Mouse (Mus musculus): ENCODE data around the gene Gcnt4. TPM values are rescaled to one million over a fixed set of nuclear protein-coding genes. Genes with fewer than 3 reads are reported as not detected.
A peak's percentile ranks its signal among the peaks of the same experiment; 100 is the strongest.
"Not testable (repeated sequence)": the region's sequence is repeated elsewhere in the genome, so short reads cannot be mapped to it uniquely, and the experiment has no call there.

Gene Gcnt4
- total RNA-seq (2015) (0.09 and 0.11 TPM in 2 replicates), total RNA-seq (2017) (0.11 TPM in 1 of 2 replicates, not detected in the other)

DNA sequence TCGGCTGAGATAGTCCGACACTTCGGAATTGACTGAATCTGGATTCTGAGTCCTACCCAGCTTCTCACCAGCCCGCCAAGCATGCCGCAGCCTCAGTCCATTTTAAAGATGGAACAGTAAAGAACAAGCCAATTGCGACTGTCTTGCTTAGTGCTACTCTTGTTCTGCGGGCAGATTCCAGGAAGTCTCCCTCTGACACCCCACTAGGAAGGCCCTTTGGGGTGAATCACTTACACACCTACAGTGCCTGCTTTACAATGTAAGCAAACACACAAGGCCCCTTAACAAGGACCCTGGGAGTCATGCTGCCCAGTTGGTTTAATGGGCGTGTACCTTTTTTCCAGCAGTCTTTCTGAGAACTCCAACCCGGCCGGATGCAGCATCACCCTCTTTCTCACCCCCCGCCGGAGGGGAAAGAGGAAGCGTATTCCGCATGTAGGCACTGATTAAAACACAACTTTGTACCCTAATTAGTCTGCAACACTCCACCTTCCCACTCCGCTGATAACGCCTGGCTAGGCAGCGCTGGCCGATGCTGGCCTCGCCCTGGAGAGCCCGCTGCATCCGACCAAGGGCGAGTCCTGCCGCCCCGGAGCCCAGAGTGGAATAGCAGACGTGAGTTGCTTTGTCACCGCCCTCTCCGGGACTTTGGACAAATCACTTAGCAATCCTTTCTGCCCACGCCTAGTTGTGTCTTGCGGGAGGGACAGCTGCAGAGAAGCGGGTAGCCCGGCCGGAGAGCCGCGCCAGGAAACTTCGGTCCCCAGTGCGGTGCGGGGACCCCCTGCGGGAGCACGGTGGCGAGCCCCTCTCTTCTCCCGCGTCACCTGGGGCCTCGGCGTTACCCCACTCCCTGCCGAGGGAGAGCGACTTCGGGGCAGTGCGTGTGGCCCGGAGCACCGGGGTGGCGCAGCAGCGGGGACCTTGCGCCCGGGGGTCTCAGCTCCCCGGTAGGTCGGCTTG is at the start of gene Gcnt4:
TSS of gene Gcnt4 (plus strand) at position 691 of the 963 bp plus-strand sequence.
- ATAC-seq (ENCODE audit: poor library complexity, severe bottlenecking), result peak; percentile 79

DNA sequence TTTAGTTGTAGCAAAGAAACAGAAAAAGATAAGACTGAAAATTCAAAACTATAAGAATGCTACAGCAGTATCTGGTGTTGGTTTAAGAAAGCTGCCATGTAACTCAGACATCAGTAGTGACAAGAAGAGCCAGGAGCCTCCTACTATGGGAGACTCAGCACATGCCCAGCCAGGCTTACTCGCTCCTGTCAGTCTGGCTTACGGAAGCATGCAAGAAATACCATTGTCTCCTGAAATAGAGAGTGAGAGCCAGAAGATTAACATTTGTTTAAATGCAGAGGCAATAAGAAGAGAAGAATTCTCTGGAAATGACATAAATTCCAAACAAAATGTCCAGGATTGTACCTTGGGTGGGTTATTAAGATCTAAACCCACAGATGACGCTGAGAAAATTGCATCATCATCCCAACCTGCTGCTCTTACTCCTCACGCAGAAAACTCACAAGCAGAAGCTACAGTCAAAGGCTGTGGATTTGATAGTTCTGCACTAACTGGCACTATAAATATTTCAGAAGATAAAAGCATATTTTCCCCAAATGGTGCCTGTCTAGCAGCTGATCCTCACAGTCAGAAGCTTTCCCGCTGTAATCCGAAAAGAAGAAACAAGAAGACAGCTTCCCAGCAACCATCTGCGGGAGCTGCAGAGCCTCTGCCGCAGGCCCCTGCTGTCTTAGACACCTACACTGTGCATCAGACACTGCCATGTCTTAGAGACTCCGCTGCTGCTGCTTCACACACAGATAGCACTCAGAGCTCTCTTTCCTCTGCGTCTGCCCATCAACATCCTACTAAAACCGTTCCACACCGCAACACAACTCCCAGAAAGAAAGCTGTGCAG is 46.0 kb upstream of the Gcnt4 start:
- ATAC-seq (ENCODE audit: poor library complexity, severe bottlenecking), result no peak

DNA sequence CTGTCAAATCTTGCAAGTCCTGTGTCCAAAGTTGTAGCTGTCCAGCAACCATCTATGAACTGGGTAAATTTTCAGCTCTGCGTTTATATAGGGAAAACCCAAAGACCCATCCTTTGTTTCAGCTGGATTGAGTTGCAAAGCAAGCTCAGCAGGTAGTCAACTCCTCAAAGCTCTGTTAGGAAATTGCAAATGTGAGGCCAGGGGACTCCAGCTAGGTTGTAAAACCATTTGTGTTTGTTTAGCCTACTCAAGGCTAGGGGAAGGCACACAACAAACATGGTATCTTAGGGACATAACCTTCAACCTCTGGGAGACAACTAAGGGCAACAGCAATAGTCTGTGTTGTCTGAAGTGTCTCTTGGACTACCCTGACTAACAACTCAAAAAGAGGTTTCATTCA is 40.0 kb upstream of the Gcnt4 start:
- no peak for ATAC-seq (ENCODE audit: poor library complexity, severe bottlenecking)

DNA sequence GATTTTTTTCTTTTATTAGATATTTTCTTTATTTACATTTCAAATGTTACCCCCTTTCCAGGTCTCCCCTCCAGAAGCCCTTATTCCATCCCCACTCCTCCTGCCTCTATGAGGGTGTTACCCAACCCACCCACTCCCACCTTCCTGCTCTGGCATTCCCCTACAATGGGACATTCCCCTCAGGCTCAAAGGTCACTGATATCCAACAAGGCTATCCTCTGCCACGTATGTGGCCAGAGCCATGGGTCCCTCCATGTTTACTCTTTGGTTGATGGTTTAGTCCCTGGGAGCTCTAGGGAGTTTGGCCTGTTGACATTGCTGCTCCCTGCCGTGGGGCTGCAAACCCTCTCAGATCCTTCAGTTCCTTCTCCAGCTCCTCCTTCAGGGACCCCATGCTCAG is 34.5 kb upstream of the Gcnt4 start:
- no peak for ATAC-seq (ENCODE audit: poor library complexity, severe bottlenecking)

DNA sequence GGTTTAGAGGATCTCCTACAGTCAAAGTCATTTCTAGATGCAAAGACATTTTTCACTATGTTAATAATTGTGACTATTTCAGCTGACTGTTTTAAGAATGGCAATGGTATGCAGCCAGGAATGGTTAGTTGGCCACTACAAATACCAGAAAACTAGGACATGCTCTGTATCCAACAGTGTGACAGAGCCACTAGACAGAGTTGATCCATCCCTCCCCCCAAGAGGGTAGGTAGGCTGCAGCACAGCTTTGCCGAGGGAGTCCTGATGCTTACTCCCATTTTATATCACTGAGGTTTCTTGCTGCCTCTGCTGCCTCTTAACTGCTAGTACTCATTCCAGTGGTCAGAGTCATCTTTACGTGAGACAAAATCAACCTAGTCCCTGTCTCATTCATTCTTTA is 29.3 kb upstream of the Gcnt4 start:
- no peak for ATAC-seq (ENCODE audit: poor library complexity, severe bottlenecking)

DNA sequence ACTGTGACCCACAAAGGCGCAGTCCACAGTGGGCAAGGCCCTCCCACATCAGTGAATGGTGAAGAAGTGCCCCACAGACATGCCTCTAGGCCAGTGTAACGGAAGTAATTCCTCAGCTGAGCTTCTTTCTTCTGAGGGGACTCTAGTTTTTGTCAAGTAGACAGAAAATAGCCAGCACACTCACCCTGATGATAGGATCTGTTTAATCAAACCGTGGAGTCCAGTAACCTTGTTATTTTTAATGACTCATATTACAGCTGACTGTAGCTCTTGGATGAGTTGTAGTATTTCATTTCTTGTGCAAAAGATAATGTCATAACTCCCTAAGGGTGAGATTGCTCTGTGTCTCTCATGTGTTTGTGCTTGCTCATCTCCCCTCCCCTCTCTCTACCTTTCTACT is 17.8 kb upstream of the Gcnt4 start:
- no peak for ATAC-seq (ENCODE audit: poor library complexity, severe bottlenecking)

DNA sequence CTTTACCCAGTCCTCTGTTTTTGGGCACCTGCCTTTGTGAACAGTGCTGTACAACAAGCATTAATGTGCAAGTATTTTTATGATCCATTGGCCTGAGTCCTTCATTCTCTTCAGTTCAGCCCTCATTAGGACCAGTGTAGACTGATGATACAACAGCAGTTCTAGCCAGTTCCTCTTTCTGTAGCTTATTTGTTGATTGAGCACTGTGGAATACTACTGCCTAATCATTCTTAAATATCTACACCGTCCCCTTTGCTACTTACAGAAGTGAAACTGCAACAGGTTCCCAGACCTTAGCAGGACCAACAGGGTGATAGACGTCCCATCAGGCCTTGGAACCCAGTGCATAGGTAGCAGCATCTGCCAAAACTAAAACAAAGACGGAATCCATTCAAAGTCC is 13.3 kb upstream of the Gcnt4 start:
- ATAC-seq (ENCODE audit: poor library complexity, severe bottlenecking), result no peak

DNA sequence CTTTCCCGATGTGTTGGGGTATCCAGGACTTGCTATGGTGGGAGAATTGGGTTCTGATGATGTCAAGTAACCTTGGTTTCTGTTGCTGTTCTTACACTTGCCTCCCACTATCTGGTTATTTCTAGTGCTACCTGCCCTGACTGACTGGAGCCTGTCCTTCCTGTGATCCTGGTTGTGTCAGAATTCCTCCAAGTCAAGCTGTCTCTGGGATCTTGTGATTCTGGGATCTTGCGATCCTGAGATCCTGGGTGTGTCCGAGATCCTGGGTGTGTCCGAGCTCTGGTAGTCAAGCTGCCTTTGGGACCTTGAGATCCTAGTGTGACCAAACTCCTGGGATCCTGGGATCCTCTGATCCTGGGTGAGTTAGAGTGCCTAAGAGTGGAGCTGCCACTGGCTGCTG is 1.4 kb upstream of the Gcnt4 start:
- not testable (repeated sequence) for ATAC-seq (ENCODE audit: poor library complexity, severe bottlenecking)

DNA sequence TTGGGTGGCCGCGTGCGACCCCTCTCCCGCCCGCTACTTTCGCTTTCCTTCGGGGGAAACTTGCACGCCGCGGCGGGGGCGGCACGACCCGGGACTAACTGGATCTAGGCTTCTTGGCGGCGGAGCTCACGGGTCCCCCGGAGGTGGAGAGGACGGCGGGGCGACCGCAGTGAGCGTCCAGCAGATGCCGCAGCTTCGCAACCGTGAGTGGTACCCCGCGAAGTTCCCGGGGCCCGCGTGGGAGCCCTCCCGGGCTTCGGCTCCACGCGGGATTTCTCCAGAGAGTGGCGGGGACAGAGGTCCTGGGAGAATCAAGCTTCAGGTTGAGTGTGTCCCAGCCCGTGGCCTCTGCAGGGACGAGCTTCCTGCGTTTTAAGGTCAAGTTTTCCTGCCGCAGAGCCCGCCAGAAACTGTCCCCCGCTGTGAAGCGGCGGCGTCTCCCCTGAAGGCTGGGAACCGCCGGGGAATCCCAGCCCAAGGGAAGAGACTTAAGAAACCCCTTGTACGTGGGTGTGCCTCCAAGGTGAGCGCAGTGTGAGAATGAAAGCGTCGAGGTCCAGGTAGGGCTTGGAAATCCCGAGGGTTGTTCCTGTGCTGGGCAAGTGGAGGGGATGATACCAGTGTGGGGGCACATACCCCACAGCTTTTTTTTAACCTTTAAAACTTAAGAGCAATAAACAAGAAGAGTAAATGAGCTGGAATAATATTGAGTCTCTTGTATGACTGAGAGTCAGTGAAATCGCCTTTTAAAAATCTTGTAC is 676 bp downstream of the Gcnt4 start:
- ATAC-seq (ENCODE audit: poor library complexity, severe bottlenecking), result 0 out of 2 replicates have a peak, but pooled peaks have one; percentile 31

DNA sequence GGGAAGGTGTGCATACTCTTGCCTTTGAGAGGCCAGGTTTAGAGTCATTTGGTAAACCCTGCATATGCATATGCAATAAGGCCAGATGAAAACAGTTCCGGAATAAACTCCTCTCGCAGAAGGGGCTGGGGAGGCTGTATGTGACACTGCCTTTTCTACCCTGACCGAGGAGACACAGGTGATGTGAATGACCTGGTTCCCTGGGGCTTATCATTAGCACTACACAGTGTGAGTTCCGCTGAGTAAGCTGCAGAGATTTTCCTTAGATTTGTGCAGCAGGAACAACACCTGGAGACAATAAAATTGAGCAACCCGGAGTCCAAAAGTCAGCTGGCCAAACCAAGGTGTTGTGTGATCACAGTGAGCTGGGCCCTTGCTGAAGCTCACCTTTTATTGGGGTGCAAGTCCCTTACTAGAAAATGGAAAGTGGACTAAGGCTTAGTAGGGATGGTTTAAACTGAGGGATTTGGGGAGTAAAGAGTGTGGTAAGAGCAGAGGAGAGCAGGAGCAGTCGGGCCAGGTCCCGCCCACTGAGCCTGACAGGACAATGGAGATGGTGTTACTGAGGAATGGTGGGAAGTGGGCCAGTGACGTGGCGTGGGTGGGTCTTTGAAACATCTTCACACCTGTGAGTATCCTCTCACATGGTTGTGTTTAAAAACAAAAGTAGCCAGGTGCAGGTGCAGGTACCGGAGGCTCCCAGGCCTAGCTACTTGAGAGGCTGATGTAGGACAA is 1.7 kb downstream of the Gcnt4 start:
- no peak for ATAC-seq (ENCODE audit: poor library complexity, severe bottlenecking)

DNA sequence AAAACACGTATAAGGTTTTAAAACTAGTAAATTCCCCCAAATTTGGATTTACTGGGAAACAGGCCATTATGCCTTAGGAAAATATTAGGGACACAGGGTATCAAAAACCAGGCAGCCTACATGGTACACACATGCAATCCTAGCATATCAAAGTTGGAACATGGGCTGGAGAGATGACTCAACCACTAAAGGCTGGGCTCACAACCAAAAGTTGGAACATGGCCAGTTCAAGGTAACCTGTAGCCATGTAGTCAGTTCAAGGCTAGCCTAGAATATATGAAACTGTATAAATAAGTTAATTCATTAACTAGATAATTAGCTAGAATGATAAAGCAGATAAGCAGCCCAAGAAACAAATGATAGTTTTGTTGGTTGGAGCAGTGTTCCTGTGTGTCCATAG is 3.3 kb downstream of the Gcnt4 start:
- ATAC-seq (ENCODE audit: poor library complexity, severe bottlenecking), result no peak

DNA sequence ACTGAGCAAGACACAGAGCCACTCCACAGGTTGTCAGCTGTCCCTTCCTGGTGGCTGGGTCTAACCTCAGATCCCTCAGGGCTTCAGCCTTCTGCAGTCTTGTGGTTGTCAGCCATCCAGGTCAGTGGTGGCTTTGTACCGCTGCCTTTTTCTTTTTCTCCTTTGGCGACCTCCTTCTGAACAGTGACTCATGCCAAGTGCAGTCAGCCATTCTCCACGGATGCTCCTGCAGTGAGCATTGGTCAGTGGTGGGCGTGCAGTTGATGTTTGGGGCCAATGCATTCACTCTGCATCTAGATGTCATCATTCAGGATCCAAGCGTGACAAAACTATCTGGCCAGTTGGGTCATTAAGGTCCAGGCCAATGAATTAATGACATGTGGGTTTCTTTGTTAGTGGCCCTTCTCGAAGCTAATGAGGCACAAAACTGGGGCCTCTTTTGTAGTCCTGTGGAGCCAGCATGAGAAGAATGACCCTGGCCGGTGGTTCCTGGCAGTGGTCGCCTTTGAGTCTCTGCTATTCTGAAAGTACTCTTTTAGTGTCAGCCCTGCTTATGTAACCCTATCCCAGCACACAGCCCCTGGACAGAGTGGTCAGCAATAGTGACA is 4.0 kb downstream of the Gcnt4 start:
- no peak for ATAC-seq (ENCODE audit: poor library complexity, severe bottlenecking)

DNA sequence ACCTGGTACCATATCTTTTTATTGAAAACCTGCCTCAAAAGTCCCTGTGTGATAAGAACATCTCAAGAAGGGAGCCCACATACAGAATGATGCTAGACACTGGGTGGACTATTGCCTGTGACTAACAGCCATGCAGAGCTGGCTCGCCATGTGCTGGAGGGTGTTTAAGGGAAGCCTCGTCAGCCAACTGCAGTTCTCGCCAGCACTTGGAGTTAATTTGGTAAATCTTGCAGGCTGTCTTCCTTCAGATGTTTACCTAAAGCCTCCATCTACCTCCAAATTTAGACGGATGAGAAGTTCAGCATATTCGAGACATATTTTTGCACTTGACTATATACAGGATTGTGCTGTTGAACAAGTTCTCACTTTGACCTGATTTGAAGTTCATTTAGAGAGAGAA is 8.3 kb downstream of the Gcnt4 start:
- ATAC-seq (ENCODE audit: poor library complexity, severe bottlenecking), result no peak

DNA sequence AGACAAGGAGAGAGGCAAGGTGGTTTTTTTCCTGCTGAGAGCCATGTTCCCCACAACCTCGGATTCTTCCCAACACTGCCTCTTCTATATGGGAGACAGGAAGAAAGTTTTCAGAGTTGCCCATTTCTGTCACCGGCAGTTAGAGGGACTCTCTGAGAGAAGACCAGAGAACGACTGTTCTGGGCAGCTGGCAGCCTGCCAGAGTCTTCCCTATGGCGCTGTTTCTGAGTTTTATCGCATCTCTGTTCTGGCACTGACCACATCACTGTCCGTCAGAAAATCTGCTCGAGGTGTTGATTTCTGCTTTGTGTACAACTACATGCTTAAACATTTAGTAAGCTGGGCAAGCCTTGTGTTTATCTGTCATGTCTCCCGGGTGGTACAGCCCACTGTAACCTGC is 8.9 kb downstream of the Gcnt4 start:
- no peak for ATAC-seq (ENCODE audit: poor library complexity, severe bottlenecking)

DNA sequence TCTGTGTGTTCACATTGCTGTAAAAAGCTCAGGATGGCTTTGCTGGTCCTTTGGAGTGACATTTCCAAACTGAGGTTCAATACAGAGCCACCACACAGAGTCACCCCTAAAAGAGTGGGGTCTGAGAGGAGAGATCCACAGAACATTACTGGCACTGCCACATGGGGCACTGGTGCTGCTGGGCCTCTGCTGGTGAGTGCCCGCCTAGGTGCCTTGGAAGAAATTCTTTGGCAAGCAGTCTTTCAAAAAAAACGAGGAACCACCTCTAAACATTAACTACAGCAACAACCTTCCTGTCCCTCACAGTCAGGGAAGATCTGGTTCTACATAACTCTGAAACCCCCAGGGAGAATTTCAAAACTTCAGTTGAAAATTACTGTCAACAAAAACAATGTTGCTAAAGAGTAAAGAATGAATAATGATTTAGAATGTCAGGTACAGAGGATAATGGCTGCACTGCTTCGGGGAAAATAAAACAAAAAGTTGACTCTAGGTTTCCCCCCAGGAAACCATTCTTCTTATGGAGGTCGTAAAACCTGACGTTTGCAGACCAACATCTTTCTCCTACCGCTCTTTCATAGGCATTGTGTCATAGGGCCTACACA is 11.8 kb downstream of the Gcnt4 start:
- ATAC-seq (ENCODE audit: poor library complexity, severe bottlenecking), result no peak

DNA sequence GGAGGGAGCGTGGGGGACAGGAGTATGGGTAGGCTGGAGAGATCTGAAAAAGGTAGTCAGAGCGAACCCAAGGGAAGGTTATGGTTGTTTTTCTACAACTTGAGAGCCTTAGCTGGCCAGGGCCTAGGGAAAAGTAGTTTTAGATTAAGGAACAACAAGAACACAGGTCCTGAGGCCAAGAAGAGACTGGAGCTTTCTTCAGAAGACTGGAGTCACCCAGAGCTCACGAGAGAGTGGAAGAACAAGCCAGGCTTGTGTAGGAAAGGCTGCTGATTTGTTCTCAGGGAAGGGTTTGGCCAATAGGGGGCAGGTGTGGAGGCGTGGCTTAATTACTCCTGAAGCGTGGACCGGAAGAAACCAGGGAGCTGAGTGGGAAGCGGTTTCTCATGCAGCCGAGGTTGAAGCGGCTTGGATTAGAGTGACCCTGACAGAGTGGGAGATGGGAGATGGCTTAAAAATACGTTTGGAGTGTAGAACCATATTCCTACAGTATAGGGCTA is 12.6 kb downstream of the Gcnt4 start:
- ATAC-seq (ENCODE audit: poor library complexity, severe bottlenecking), result no peak

DNA sequence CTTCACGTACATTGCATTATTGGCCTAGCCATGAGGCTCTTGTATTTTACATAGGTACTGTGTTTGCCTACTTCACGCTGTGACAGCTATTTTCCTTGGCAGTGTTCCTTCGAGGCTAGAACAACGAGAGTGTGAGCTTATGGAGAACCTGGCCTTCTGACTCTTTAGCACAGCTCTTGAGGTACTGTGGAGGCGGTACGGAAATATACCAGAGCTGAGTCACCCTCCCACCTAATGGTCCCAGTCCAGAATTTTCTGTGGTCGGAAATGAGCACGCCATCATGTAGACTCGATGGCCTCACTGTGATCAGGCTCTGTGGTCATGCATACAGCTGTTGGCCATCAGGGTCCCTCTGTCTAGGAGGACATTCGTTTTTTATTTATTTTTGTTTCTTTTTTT is 15.2 kb downstream of the Gcnt4 start:
- ATAC-seq (ENCODE audit: poor library complexity, severe bottlenecking), result no peak

DNA sequence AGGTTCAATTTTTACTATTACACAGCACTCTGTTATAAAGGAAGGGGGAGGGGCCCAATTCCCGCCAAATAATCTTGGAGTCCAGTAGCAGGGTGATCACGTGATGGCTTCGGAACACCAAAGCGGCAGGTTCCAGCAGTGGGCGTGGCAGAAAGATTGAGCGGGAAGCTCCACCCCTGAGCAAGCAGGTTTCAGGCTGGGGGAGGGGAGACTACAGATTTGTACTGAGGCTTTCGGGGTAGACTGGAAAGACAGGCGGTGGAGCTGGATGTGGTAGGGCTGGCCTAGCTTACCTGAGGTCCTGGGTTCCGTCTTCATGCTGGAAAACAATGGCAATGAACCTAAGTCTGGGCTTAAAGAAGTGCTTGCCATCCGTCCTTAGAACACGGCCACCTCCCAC is 17.0 kb downstream of the Gcnt4 start:
- not testable (repeated sequence) for ATAC-seq (ENCODE audit: poor library complexity, severe bottlenecking)

DNA sequence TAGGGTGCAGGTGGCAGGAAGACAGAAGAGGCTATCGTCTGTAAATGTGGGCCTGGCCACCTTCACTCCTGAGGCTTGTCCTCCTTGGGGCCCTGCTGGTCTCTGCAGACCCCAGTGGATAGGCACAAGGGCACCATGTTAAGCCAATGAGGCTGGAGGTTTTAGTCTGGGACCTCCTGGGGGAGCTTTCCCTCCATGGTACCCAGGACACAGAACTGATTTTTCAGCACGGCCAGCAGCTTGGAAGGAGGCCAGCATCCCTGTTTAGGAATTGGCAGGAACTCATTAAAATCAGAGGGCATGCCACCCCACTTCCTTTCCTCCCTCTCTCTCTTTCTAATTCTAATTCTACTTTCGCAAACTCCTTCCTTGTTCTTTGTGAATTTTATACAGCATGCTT is 19.1 kb downstream of the Gcnt4 start:
- no peak for ATAC-seq (ENCODE audit: poor library complexity, severe bottlenecking)

Measured in megakaryocyte, adult 5-6 weeks (primary cell).